Mouse (Mus musculus) layer of hippocampus, adult 11-12 months (tissue): ENCODE results near the gene H2afz.
"Not testable (repeated sequence)": the region's sequence is repeated elsewhere in the genome, so short reads cannot be mapped to it uniquely, and the experiment has no call there.

Experiments used
- DNase-seq: peaks from one replicate; pipeline ENCODE4 v3.0.0; 2022; ENCODE audit warnings: low spot score

Gene H2afz

DNA sequence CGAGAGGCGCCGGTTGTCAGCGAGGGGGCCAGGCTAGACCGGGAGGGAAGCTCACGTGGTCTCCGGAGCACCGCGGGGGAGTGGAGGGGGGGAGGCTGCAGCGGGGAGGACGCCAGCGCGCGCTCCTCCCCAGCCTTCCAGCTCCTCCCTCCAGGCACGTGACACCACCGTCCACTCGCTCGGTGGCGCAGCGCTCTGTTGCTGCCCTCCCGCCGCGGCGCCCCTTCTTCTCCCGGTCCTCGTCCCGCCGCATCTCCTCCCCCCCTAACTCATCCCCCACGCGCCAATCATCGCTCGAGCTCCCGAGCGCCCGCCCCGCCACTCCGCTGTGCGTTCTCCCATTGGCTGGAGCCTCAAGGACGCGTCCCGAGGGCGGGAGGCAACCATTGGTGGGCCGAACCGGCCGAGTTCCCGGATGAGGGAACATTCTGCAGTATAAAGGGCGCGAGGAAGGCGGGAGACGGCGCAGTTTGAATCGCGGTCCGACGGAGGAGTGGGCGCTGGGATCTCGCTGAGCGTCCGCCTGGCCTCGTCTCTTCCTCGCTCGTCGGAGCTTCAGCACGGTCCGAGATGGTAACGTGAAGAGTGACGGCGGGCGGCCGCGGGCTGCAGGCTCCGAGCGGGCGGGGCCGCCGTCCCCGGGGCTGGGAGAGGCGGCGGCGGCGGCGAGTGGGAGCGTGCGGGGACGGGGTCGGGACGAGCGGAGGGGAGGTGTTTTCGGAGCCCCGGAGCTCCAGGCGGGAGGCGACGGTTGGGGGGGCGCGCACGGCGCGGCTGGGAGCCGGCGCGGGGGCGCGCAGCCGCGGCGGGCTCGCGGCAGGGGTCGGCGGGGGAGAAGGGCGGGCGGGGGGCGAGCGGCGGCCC is at the start of gene H2afz:
Gene H2afz, plus strand, starts transcription at position 364 of the 864 bp plus-strand sequence.
- DNase-seq, result peak; percentile 98

DNA sequence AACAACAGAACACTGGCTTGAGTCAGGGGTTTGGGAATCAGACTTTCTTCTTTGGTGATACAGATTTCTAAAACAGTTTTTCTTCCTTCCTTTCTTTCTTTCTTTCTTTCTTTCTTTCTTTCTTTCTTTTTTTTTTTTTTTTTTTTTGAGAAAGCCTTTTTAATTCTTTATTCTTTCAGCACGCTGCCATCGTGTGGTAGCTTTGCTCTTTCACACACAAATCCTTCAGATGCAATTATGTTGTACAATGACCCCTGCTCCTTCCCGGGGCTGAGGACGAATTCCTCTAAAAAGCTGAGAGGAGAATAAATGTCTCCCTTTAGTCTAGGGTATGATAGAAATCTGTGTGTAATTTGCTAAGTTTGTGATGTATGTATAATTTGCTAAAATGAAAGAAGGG is 45.6 kb upstream of the H2afz start:
- no peak for DNase-seq

- DNase-seq, result no peak
Observed at GRCm38 (mm10) chr3:137820688-137821467, 43.4 kb upstream of the H2afz start.

- no peak for DNase-seq
Observed at GRCm38 (mm10) chr3:137823317-137823716, 41.0 kb upstream of the H2afz start.

DNA sequence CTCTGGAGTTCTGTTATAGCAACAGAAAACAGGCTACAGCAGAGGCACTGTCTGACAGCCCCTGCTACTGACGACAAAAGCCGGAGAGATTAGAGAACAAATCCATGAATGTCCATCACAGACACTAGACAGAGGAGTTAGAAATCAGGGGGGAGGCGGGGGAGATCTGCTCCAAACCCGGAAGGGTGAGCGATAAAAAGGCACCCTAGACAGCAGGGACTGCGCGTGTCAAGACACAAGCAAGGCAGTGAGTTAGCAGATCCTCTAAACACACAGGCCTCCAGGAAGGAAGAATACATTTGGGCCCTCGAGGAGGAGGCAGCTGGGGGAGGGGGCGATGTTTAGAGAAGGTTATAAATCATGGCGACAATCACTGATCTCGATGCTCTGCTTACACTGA is 36.6 kb upstream of the H2afz start:
- no peak for DNase-seq

GRCm38 (mm10) chr3:137831156-137831555 is 33.1 kb upstream of the H2afz start:
- no peak for DNase-seq

GRCm38 (mm10) chr3:137833128-137833527 is 31.2 kb upstream of the H2afz start:
- no peak for DNase-seq

DNA sequence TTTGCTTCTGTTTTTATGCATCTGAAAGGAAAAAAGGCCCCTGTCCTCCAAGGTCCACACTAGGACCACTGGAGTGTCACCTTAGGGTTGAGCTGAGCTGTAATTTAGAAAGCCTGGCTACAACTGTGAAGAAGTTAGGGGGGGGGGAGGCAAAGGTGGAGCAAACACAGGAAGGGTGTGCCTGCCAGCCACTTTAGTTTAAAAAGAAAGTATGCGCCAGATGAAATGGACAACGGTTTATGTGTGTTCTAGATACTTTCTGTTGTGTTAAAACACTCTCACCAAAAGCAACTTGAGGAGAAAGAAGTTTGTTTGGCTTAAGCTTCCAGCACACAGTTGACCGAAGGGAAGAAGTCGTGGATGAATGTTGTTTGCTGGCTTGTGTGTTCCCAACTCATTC is 30.6 kb upstream of the H2afz start:
- no peak for DNase-seq

GRCm38 (mm10) chr3:137836543-137836942 is 27.7 kb upstream of the H2afz start:
- no peak for DNase-seq

DNA sequence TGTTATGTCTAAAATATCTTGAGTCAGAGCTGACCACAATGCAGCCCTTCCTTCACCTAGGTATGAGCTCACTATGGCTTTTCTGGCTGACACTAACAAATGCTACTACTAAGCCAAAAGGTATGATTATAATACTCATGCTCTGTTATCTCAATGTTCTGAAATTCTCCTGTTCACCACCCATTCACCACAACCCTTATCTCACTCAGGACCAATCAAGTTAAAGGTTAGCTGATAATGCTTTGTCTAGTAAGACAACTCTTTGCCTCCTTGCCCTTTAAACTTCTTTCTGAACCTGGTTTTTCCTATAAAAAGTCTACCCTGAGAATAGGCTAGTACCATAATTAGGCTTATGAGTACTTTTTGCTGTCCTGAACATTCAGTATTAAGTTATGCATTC is 26.1 kb upstream of the H2afz start:
- DNase-seq, result no peak

- no peak for DNase-seq
Observed at GRCm38 (mm10) chr3:137842944-137843343, 21.3 kb upstream of the H2afz start.

DNA sequence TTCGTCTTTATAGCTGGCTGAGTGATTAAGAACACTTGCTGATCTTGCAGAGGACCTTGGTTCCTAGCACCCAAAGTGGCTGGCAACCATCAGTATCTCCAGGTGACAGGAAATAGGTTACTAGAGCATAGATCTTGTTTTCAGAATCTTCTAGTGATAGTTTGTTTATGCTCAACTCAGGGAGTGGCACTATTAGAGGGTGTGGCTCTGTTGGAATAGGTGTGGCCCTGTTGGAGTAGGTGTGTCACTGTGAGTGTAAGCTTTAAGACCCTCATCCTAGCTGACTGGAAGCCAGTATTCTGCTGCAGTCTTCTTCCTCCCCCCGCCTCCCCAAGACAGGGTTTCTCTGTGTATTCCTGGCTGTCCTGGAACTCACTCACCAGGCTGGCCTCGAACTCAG is 20.0 kb upstream of the H2afz start:
- DNase-seq, result no peak

- DNase-seq, result no peak
Observed at GRCm38 (mm10) chr3:137846552-137846951, 17.7 kb upstream of the H2afz start.

DNA sequence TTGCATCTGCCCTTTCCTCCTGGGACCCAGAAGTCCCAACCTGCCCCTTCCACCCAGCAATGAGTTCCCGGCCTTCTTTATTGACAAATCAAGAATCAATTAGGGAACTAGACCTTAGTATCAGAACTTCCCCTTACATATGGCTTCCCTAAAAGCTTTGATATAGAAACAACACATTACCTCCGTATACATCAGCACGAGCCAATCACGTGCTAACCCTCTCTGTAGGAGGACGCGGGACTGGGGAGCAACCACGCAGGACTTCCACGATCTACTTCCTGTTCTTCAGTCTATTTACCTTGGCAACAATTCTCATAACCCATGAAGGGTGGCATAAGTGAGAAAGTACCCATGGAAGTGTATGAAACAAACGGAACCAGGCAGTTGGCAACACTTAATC is 15.9 kb upstream of the H2afz start:
- no peak for DNase-seq

GRCm38 (mm10) chr3:137849697-137850096 is 14.6 kb upstream of the H2afz start:
- no peak for DNase-seq

GRCm38 (mm10) chr3:137851196-137851595 is 13.1 kb upstream of the H2afz start:
- DNase-seq, result no peak

- not testable (repeated sequence) for DNase-seq
Observed at GRCm38 (mm10) chr3:137853011-137853410, 11.3 kb upstream of the H2afz start.

- DNase-seq, result no peak
Observed at GRCm38 (mm10) chr3:137855328-137855727, 9.0 kb upstream of the H2afz start.

DNA sequence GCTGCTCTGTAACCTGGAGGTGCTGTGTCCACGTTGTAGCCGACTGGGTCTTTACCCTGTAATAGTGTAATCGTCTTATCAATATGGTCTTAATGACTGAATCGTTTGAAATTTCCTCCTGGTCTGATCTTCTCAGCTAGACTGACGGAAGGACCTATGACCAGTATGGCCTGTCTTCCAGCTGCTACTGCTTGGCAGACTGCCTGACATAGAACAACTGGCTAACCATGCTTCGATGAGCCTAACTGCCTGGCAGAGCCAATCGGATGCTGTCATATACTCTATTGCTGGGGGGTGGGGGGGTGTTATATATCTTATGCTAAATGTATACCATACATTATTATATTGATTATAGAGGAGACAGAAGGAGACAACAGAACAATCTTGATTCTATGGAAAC is 8.2 kb upstream of the H2afz start:
- DNase-seq, result no peak

DNA sequence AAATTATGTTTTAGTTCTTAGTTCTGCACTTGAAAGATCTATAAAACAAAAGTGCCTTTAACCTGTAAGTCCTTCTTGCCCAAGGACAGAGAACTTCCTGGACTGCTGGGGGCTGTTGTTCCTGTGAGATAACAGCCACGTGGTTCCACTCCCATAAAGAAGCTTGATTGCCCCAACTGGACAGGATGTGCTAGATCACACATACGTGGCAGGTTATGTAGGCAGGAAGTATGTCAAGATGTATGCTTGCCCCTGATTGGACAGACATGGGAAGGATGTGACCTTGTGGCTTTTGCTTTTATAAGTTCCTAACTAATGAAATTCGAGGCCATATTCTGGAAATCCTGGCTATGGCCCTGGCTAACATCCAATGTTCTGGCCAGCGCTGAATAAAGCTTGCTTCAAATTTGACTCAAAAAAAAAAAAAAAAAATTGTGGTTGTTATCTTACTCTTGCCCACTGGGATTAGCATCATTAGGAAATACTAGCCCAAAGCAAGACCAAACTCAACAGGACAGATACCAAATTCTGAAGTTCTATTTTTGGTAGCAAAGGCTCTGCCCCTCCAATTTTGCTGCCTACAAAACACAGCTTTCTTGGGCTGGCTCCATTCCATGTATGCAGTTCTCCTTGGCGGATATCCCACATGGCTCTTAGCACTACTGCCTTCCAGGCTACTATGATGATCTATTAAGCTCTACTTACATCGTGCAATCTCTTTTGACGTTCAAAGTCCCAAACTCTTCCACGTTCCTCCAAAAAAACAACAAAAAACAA is 3.7 kb upstream of the H2afz start:
- no peak for DNase-seq

DNA sequence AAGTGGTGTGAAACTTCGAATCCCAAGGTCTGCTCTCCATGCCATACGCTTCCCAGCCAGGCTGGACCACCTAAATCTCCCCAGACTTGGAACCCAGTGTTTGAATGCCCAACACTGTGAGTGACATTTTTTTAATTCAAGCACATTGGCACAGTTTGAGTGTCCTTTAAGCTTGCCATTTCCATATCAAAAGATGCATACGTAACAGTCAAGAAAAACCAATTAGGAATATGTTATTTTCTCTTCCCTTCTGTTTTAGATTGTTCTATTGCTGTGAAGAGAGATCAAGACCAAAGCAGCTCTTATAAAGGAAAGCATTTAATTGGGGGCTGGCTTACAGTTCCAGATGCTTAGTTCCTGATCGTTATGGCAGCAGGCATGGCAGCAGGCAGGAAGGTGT is 2.9 kb upstream of the H2afz start:
- no peak for DNase-seq

GRCm38 (mm10) chr3:137862600-137862999 is 1.7 kb upstream of the H2afz start:
- no peak for DNase-seq
